Mouse (Mus musculus) heart, postnatal 0 days (tissue): ENCODE measurements around the gene Ralgps1.

ENCODE experiments used
- CTCF ChIP-seq: IDR thresholded peaks from 2 replicates; pipeline ENCODE4 v1.5.1; 2016; ENCODE audit warnings: antibody characterized with exemption, control low read depth, low read depth
- EP300 ChIP-seq: IDR thresholded peaks from 2 replicates; pipeline ENCODE4 v1.6.1; 2016; ENCODE audit warnings: antibody characterized with exemption, low read depth

GRCm38 (mm10) chr2:33086016-33086596, 285.2 kb downstream of the Ralgps1 start:
- no peak for TF ChIP-seq CTCF
- no peak for TF ChIP-seq EP300
